Mouse (Mus musculus): ENCODE results near the gene Tcf15.

Tcf15 gene

GRCm38 (mm10) chr2:152128597-152128996, 14.8 kb upstream of the Tcf15 start:
- no peak for DNase-seq

- DNase-seq = no peak
Observed at GRCm38 (mm10) chr2:152129778-152130177, 13.6 kb upstream of the Tcf15 start.

GRCm38 (mm10) chr2:152132016-152132415, 11.3 kb upstream of the Tcf15 start:
- DNase-seq = no peak

- no peak for DNase-seq
Observed at GRCm38 (mm10) chr2:152132691-152133090, 10.7 kb upstream of the Tcf15 start.

GRCm38 (mm10) chr2:152139191-152139987, 4.0 kb upstream of the Tcf15 start:
- peak; percentile 50 to 74 for DNase-seq

GRCm38 (mm10) chr2:152140941-152141340, 2.4 kb upstream of the Tcf15 start:
- no peak for DNase-seq

- DNase-seq = no peak
Observed at GRCm38 (mm10) chr2:152141491-152141890, 1.9 kb upstream of the Tcf15 start.

GRCm38 (mm10) chr2:152142046-152142445, 1.3 kb upstream of the Tcf15 start:
- no peak for DNase-seq

- no peak for DNase-seq
Observed at GRCm38 (mm10) chr2:152142571-152142970, 790 bp upstream of the Tcf15 start.

GRCm38 (mm10) chr2:152144158-152144450, 743 bp downstream of the Tcf15 start:
- DNase-seq = no peak

GRCm38 (mm10) chr2:152144501-152144900, 1.1 kb downstream of the Tcf15 start:
- DNase-seq = no peak

- DNase-seq = no peak
Observed at GRCm38 (mm10) chr2:152145711-152146110, 2.4 kb downstream of the Tcf15 start.

GRCm38 (mm10) chr2:152147079-152147478, 3.7 kb downstream of the Tcf15 start:
- no peak for DNase-seq

- no peak for DNase-seq
Observed at GRCm38 (mm10) chr2:152148675-152149074, 5.3 kb downstream of the Tcf15 start.

- no peak for DNase-seq
Observed at GRCm38 (mm10) chr2:152149891-152150290, 6.5 kb downstream of the Tcf15 start.

GRCm38 (mm10) chr2:152150373-152150772, 7.0 kb downstream of the Tcf15 start:
- DNase-seq = no peak

- DNase-seq = no peak
Observed at GRCm38 (mm10) chr2:152153361-152153760, 10.0 kb downstream of the Tcf15 start.

- DNase-seq = no peak
Observed at GRCm38 (mm10) chr2:152155414-152156208, 12.2 kb downstream of the Tcf15 start.

- no peak for DNase-seq
Observed at GRCm38 (mm10) chr2:152156471-152156870, 13.1 kb downstream of the Tcf15 start.

GRCm38 (mm10) chr2:152159487-152159886, 16.1 kb downstream of the Tcf15 start:
- no peak for DNase-seq

- DNase-seq = no peak
Observed at GRCm38 (mm10) chr2:152166257-152166656, 22.9 kb downstream of the Tcf15 start.

- peak in 1 of 2 experiments; percentile 29 for DNase-seq
Observed at GRCm38 (mm10) chr2:152167851-152168290, 24.5 kb downstream of the Tcf15 start.

GRCm38 (mm10) chr2:152169377-152169776, 26.0 kb downstream of the Tcf15 start:
- DNase-seq = no peak

- DNase-seq = no peak
Observed at GRCm38 (mm10) chr2:152174861-152175260, 31.5 kb downstream of the Tcf15 start.

Measured in cerebellum, postnatal 14 days (tissue).